Comparison of ENCODE assay signal across 8 mouse cellular contexts in genomic region chr7:79129883-79130282, GRCm38 (mm10). TPM values are rescaled to one million over a fixed set of nuclear protein-coding genes. Genes with fewer than 3 reads are reported as not detected.
DNase-seq lines count a peak whose midpoint lies in the region; ATAC-seq and TF ChIP-seq lines count a peak whose summit lies in the region.

No protein-coding gene starts in this region.

- H3K9ac ChIP-seq in lung, embryonic 15.5 days, result no peak overlapping the region
- H3K9ac ChIP-seq in limb, embryonic 12.5 days (replicated peaks), result no peak overlapping the region
- H3K9ac ChIP-seq in stomach, embryonic 14.5 days (replicated peaks; ENCODE audit: low read depth, low read length), result no peak overlapping the region

- peaks cover 10% of the 10 kb centered on the region for H3K36me3 ChIP-seq in lung, embryonic 15.5 days
- peaks cover 13% of the 10 kb centered on the region for H3K36me3 ChIP-seq in limb, embryonic 12.5 days
- peaks cover 6% of the 10 kb centered on the region; the same call in 1 of the 2 replicates for H3K36me3 ChIP-seq in stomach, embryonic 14.5 days (ENCODE audit: control insufficient read depth, insufficient read depth, low read length)

- peak; percentile 25; the same call in 1 of the 2 replicates for TF ChIP-seq CTCF in cerebellum, adult 2 months (IDR thresholded peaks at IDR 0.05; ENCODE audit: borderline replicate concordance, insufficient read depth, low read depth, low read length)

- no peak for TF ChIP-seq POLR2A in cerebellum, adult 2 months (IDR thresholded peaks at IDR 0.05; ENCODE audit: borderline replicate concordance, insufficient read depth, low read length)

- H3K27ac ChIP-seq in cerebellum, adult 2 months (ENCODE audit: insufficient read depth, low read length), result no peak overlapping the region
- no peak overlapping the region for H3K27ac ChIP-seq in lung, embryonic 15.5 days
- no peak overlapping the region for H3K27ac ChIP-seq in limb, embryonic 12.5 days
- no peak overlapping the region for H3K27ac ChIP-seq in stomach, embryonic 14.5 days (ENCODE audit: low read length)

- H3K27me3 ChIP-seq in cerebellum, adult 2 months (ENCODE audit: control insufficient read depth, insufficient read depth, low read length), result no peaks in the 10 kb centered on the region; the same call in 1 of the 2 replicates
- H3K27me3 ChIP-seq in lung, embryonic 15.5 days, result no peaks in the 10 kb centered on the region
- H3K27me3 ChIP-seq in limb, embryonic 12.5 days, result peaks cover 19% of the 10 kb centered on the region
- no peaks in the 10 kb centered on the region for H3K27me3 ChIP-seq in stomach, embryonic 14.5 days (ENCODE audit: control insufficient read depth, insufficient read depth, low read length)

- no peak for ATAC-seq in lung, embryonic 15.5 days (ENCODE audit: borderline replicate concordance, extremely low read depth, low FRiP score, low TSS enrichment)
- no peak for ATAC-seq in limb, embryonic 12.5 days (ENCODE audit: insufficient number of reproducible peaks, insufficient read depth, low FRiP score, low TSS enrichment, low read depth)
- no peak for ATAC-seq in stomach, embryonic 14.5 days (ENCODE audit: insufficient number of reproducible peaks, insufficient read depth, low FRiP score, low read depth)

- H3K4me1 ChIP-seq in cerebellum, adult 2 months (ENCODE audit: control insufficient read depth, insufficient read depth, low read length), result no peaks in the 10 kb centered on the region
- peaks cover 18% of the 10 kb centered on the region for H3K4me1 ChIP-seq in lung, embryonic 15.5 days
- peaks cover 23% of the 10 kb centered on the region for H3K4me1 ChIP-seq in limb, embryonic 12.5 days (replicated peaks)
- H3K4me1 ChIP-seq in stomach, embryonic 14.5 days (ENCODE audit: control insufficient read depth, insufficient read depth, low read length), result 0 out of 2 replicates have a peak, but pooled peaks cover 11% of the 10 kb centered on the region

- H3K4me2 ChIP-seq in lung, embryonic 15.5 days, result peak overlapping the region; percentile 56
- H3K4me2 ChIP-seq in limb, embryonic 12.5 days, result peak overlapping the region; percentile 58
- H3K4me2 ChIP-seq in stomach, embryonic 14.5 days (replicated peaks; ENCODE audit: low read depth, low read length), result peak overlapping the region; percentile 53

- DNase-seq in cerebellum, adult 2 months, result no peak
- DNase-seq in cerebellum, adult 11-12 months, result no peak
- DNase-seq in lung, postnatal 25 days (ENCODE audit: low spot score), result no peak
- DNase-seq in frontal cortex, adult 2 months (ENCODE audit: extremely low spot score in 1 of 2, low spot score in 1 of 2), result no peak
- no peak for DNase-seq in right cerebral cortex, postnatal 14 days

- whole genome bisulfite sequencing in cerebellum, adult 2 months, result 24% methylated on average over 8 of the region's 8 CpGs
- 18% methylated on average over 8 of the region's 8 CpGs for WGBS in lung, embryonic 15.5 days
- 13% methylated on average over 8 of the region's 8 CpGs for WGBS in limb, embryonic 12.5 days
- 17% methylated on average over 8 of the region's 8 CpGs for WGBS in stomach, embryonic 14.5 days

- no peak overlapping the region for H3K4me3 ChIP-seq in cerebellum, adult 2 months (replicated peaks; ENCODE audit: insufficient read depth, low read depth, low read length)
- H3K4me3 ChIP-seq in lung, embryonic 15.5 days, result peak overlapping the region; percentile 29
- H3K4me3 ChIP-seq in limb, embryonic 12.5 days (replicated peaks), result peak overlapping the region; percentile 34; the same call in 1 of the 2 replicates
- H3K4me3 ChIP-seq in stomach, embryonic 14.5 days (ENCODE audit: low read depth, low read length), result peak overlapping the region; percentile 31; the same call in 1 of the 2 replicates

- no peaks in the 10 kb centered on the region for H3K9me3 ChIP-seq in lung, embryonic 15.5 days
- H3K9me3 ChIP-seq in limb, embryonic 12.5 days, result no peaks in the 10 kb centered on the region
- no peaks in the 10 kb centered on the region for H3K9me3 ChIP-seq in stomach, embryonic 14.5 days (ENCODE audit: control insufficient read depth, low read depth, low read length)

RNA-seq across cellular contexts. Expression of gene Hapln3, which starts 0.9 kb away (rescaled TPM):
- 0.79 and 0.87 TPM in 2 replicates for polyA plus RNA-seq in cerebellum, adult 2 months (2012; rRNA removed)
- polyA plus RNA-seq in lung, embryonic 15.5 days (2015; fragmentation: Nextera tagmentation; extraction: Ambion mirVana), result 1.6 and 3.0 TPM in 2 replicates
- 0.95 and 2.0 TPM in 2 replicates for polyA plus RNA-seq in limb, embryonic 12.5 days (2016; fragmentation: Nextera tagmentation; extraction: Ambion mirVana)
- polyA plus RNA-seq in stomach, embryonic 14.5 days (2014; fragmentation: Nextera tagmentation; extraction: Ambion mirVana), result 3.8 and 4.2 TPM in 2 replicates
- 4.2 and 4.5 TPM in 2 replicates for polyA plus RNA-seq in frontal cortex, adult 2 months (2012; rRNA removed)

RNA-seq across cellular contexts. Expression of gene Mfge8, which starts 19.0 kb away (rescaled TPM):
- polyA plus RNA-seq in cerebellum, adult 2 months (2012; rRNA removed), result 83.7 and 90.9 TPM in 2 replicates
- 359 and 369 TPM in 2 replicates for polyA plus RNA-seq in lung, embryonic 15.5 days (2015; fragmentation: Nextera tagmentation; extraction: Ambion mirVana)
- 147 and 149 TPM in 2 replicates for polyA plus RNA-seq in limb, embryonic 12.5 days (2016; fragmentation: Nextera tagmentation; extraction: Ambion mirVana)
- 273 and 292 TPM in 2 replicates for polyA plus RNA-seq in stomach, embryonic 14.5 days (2014; fragmentation: Nextera tagmentation; extraction: Ambion mirVana)
- polyA plus RNA-seq in frontal cortex, adult 2 months (2012; rRNA removed), result 273 and 340 TPM in 2 replicates
